Mouse (Mus musculus): ENCODE data around the gene Vps51. TPM values are rescaled to one million over a fixed set of nuclear protein-coding genes. Genes with fewer than 3 reads are reported as not detected.
A peak's percentile ranks its signal among the peaks of the same experiment; 100 is the strongest.
"Not testable (repeated sequence)": the region's sequence is repeated elsewhere in the genome, so short reads cannot be mapped to it uniquely, and the experiment has no call there.

Gene Vps51
- total RNA-seq, 1 experiment = 36.9 TPM

DNA sequence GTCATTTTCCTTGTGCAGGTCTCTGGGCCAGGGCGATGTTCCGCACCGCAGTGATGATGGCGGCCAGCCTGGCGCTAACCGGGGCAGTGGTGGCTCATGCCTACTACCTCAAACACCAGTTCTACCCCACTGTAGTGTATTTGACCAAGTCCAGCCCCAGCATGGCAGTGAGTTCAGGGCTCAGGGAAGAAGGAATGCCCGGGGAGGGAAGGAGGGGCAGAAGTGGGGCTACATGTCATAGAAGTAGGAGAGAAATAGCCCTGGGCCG, 29.2 kb downstream of the Vps51 start:
- no peak for DNase-seq (ENCODE audit: low read depth, low spot score)
- peaks cover 42% of the 10 kb centered on the region for H3K36me3 ChIP-seq (ENCODE audit: control insufficient read depth, insufficient read depth, low read length, poor library complexity, severe bottlenecking)
- no peaks in the 10 kb centered on the region; a peak in 1 of 4 replicates for H3K4me1 ChIP-seq (ENCODE audit: control insufficient read depth in 2 of 2, insufficient read depth in 2 of 2, low read length in 2 of 2, poor library complexity in 1 of 2)
- in situ Hi-C loops (cut with MboI; ENCODE audit: low sequenced_read_pairs in 2 of 2, unreplicated experiment in 2 of 2) = no loop called here
- TF ChIP-seq MAFK (IDR thresholded peaks at IDR 0.05; ENCODE audit: insufficient read depth, low read depth, low read length) = no peak
- no peak for TF ChIP-seq ZNF384 (IDR thresholded peaks at IDR 0.05; ENCODE audit: low read depth, low read length)
- TF ChIP-seq CHD2 (IDR thresholded peaks at IDR 0.05; ENCODE audit: low read depth, low read length) = no peak
- no peaks in the 10 kb centered on the region for H3K9me3 ChIP-seq (ENCODE audit: control insufficient read depth, insufficient read depth, low read depth, low read length)
- H3K9ac ChIP-seq (ENCODE audit: insufficient read depth, low read depth, low read length, poor library complexity, severe bottlenecking) = peak overlapping the region; percentile 91
- no peak overlapping the region for H3K27ac ChIP-seq (ENCODE audit: insufficient read depth, low read depth, low read length, poor library complexity, severe bottlenecking)
- H3K4me3 ChIP-seq (ENCODE audit: insufficient read depth in 1 of 2, low read depth in 1 of 2, low read length in 2 of 2, poor library complexity in 1 of 2, severe bottlenecking in 1 of 2) = peak overlapping the region; percentile 74 to 80

DNA sequence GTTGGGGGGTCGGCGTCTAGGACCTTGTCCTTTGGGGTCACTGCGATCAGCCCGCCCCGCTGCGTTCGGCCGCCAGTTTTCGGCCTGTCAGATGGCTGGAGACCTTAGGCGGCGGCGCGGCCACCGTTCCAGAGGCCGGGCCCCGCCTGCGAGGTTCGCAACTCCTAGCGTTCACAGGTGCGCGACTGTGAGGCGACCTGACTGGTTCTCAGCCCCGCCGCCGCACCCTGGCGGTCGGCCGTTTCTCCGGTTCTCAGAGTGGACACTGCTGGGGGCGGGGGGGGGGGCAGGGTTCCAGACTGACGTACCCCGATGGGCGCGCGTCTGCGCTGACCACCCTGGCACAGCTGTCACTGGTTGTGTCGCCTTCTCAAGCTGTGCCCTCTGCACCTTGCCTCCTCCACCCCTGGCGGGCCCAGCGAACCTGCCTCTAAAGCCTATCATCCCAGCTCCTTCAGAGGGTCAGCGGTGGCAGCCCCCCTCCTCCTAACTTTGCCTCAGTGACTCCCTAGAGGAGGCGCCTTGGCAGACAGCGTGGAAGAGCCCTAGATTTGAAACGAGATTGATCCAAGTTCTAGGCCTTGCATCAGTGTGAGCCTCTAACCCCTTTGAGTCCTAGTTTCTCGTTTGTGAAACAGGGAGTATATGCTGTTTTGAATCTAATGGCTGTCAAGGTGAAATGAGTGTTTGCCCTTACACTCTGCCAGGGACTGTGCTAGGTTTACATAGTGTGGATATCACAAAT, 29.7 kb downstream of the Vps51 start:
- no peaks in the 10 kb centered on the region for H3K9me3 ChIP-seq (ENCODE audit: control insufficient read depth, insufficient read depth, low read depth, low read length)
- H3K27ac ChIP-seq (ENCODE audit: insufficient read depth, low read depth, low read length, poor library complexity, severe bottlenecking) = no peak overlapping the region; the same call in 1 of the 2 replicates
- no peak for TF ChIP-seq ZNF384 (IDR thresholded peaks at IDR 0.05; ENCODE audit: low read depth, low read length)
- no peak for TF ChIP-seq ZC3H11A (IDR thresholded peaks at IDR 0.05; ENCODE audit: borderline replicate concordance, low read depth, low read length)
- no peak for TF ChIP-seq MAFK (IDR thresholded peaks at IDR 0.05; ENCODE audit: insufficient read depth, low read depth, low read length)
- TF ChIP-seq HCFC1 (IDR thresholded peaks at IDR 0.05; ENCODE audit: borderline replicate concordance, insufficient read depth, low read length) = no peak
- TF ChIP-seq CHD2 (IDR thresholded peaks at IDR 0.05; ENCODE audit: low read depth, low read length) = no peak
- in situ Hi-C loops (cut with MboI; ENCODE audit: low sequenced_read_pairs in 2 of 2, unreplicated experiment in 2 of 2) = no loop called here
- H3K4me1 ChIP-seq (ENCODE audit: control insufficient read depth in 2 of 2, insufficient read depth in 2 of 2, low read length in 2 of 2, poor library complexity in 1 of 2) = no peaks in the 10 kb centered on the region; a peak in 1 of 4 replicates
- DNase-seq (ENCODE audit: low read depth, low spot score) = no peak
- peak overlapping the region; percentile 91 for H3K9ac ChIP-seq (ENCODE audit: insufficient read depth, low read depth, low read length, poor library complexity, severe bottlenecking)
- H3K36me3 ChIP-seq (ENCODE audit: control insufficient read depth, insufficient read depth, low read length, poor library complexity, severe bottlenecking) = peaks cover 38% of the 10 kb centered on the region
- peak overlapping the region; percentile 74 to 80 for H3K4me3 ChIP-seq (ENCODE audit: insufficient read depth in 1 of 2, low read depth in 1 of 2, low read length in 2 of 2, poor library complexity in 1 of 2, severe bottlenecking in 1 of 2)

DNA sequence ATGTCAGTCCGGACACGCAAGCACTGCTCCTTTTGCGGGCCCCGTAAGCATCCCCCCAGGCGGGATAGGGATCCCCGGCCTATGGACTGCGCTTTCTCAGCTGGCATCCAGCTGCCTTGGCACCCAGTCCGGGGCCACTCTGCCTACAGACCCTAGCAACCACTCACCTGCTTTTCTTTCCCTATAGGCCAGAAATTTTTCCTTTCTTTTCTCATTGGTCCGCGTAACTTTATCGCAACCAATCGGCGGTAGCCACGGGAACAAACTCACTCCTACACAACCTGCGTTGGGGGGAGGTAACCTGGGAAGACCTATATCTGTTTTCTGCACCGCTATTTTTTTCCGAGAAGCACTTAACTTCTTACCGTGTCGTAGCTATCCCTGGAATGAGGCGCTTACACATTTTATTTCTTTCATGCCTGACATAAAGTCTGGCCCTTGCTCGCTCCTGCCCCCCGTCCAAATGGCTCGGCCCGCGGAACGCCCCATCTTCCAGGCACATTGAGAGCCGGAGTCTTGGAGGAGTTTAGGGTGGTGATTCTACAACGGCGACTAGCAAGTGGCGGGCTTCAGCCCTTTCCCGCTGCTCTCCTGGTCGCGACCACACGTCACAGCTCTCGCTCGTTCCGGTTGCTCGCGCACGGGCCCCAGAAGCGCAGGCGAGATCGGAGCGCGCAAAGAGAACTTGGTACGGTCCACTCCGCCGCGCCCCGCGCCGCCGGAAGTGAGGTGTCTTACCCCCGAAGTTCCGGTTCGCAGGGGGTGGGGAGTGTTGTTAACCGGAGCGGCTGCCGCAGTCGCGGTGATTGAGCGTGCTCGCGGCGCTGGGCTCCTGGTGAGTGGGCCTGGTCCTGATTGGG, 30.5 kb downstream of the Vps51 start, which contains the start of gene Syvn1:
TSS of gene Syvn1 (plus strand) at position 283 of the 860 bp plus-strand sequence.
- Histone ChIP-seq H3K9ac (ENCODE audit: insufficient read depth, low read depth, low read length, poor library complexity, severe bottlenecking) (peak within 1 kb of the TSS; percentile 91), H3K4me3 (ENCODE audit: insufficient read depth in 1 of 2, low read depth in 1 of 2, low read length in 2 of 2, poor library complexity in 1 of 2, severe bottlenecking in 1 of 2) (peak within 1 kb of the TSS; percentile 74 to 80), H3K36me3 (ENCODE audit: control insufficient read depth, insufficient read depth, low read length, poor library complexity, severe bottlenecking) (peaks cover 32% of the 10 kb centered on the region), H3K4me1 (ENCODE audit: control insufficient read depth in 2 of 2, insufficient read depth in 2 of 2, low read length in 2 of 2, poor library complexity in 1 of 2) (no peaks in the 10 kb centered on the region; a peak in 1 of 4 replicates), H3K9me3 (ENCODE audit: control insufficient read depth, insufficient read depth, low read depth, low read length) (no peaks in the 10 kb centered on the region), H3K27ac (ENCODE audit: insufficient read depth, low read depth, low read length, poor library complexity, severe bottlenecking) (peak within 1 kb of the TSS; percentile 81)
- peak; percentile 90 for DNase-seq (ENCODE audit: low read depth, low spot score)
- in situ Hi-C loops (cut with MboI; ENCODE audit: low sequenced_read_pairs in 2 of 2, unreplicated experiment in 2 of 2) = no loop called here
- TF ChIP-seq ZC3H11A (IDR thresholded peaks at IDR 0.05; ENCODE audit: borderline replicate concordance, low read depth, low read length) = no peak
- TF ChIP-seq ZNF384 (IDR thresholded peaks at IDR 0.05; ENCODE audit: low read depth, low read length) = no peak
- TF ChIP-seq CHD2 (IDR thresholded peaks at IDR 0.05; ENCODE audit: low read depth, low read length) = peak; percentile 94

DNA sequence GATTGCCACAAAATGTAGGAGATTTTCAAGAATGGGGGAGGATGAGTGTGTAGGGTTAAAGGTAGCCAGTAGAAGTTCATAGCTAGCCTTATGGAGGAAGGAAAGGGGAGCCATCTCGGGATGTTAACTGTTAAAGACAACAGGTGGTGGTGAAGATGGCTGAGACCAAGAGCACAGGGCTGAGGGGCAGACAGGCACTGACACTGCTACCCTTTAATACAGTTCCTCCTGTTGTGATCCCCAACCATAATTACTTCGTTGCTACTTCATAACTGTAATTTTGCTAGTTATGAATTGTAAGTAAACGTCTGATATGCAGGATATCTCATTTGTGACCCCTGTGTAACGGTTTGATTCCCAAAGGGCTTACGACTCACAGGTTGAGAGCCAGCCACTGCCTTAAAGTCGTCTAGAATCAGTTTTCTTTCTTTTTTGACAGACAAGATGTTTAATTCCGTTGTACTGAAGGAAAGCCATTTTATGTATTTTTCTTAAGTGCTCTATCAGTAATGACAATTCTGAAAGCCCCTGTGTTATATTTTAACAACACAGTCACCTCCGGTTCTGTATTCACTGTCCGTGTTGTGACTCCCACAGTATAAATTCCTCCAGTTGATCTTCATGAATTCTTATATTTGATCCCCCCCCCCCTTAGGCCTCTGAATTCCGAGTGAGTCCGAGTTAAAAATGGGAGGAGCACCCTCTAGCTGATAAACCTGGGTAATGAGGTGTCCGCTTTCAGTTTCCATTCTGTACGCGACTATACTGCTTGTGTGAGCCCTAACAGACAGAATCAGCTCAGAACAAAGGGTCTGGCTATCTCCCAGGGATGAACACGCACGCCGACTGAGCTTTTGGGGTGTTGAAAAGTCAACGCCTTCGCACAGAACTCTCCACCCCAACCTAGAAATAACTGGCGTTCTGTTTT, 31.4 kb downstream of the Vps51 start:
- in situ Hi-C loops (cut with MboI; ENCODE audit: low sequenced_read_pairs in 2 of 2, unreplicated experiment in 2 of 2) = no loop called here
- H3K36me3 ChIP-seq (ENCODE audit: control insufficient read depth, insufficient read depth, low read length, poor library complexity, severe bottlenecking) = peaks cover 23% of the 10 kb centered on the region
- H3K9me3 ChIP-seq (ENCODE audit: control insufficient read depth, insufficient read depth, low read depth, low read length) = no peaks in the 10 kb centered on the region
- H3K9ac ChIP-seq (ENCODE audit: insufficient read depth, low read depth, low read length, poor library complexity, severe bottlenecking) = peak overlapping the region; percentile 80
- no peaks in the 10 kb centered on the region; a peak in 1 of 4 replicates for H3K4me1 ChIP-seq (ENCODE audit: control insufficient read depth in 2 of 2, insufficient read depth in 2 of 2, low read length in 2 of 2, poor library complexity in 1 of 2)
- H3K4me3 ChIP-seq (ENCODE audit: insufficient read depth in 1 of 2, low read depth in 1 of 2, low read length in 2 of 2, poor library complexity in 1 of 2, severe bottlenecking in 1 of 2) = peak overlapping the region; percentile 74 to 80
- H3K27ac ChIP-seq (ENCODE audit: insufficient read depth, low read depth, low read length, poor library complexity, severe bottlenecking) = peak overlapping the region; percentile 71
- DNase-seq (ENCODE audit: low read depth, low spot score) = no peak
- TF ChIP-seq ZNF384 (IDR thresholded peaks at IDR 0.05; ENCODE audit: low read depth, low read length) (no peak), ZC3H11A (IDR thresholded peaks at IDR 0.05; ENCODE audit: borderline replicate concordance, low read depth, low read length) (no peak)

DNA sequence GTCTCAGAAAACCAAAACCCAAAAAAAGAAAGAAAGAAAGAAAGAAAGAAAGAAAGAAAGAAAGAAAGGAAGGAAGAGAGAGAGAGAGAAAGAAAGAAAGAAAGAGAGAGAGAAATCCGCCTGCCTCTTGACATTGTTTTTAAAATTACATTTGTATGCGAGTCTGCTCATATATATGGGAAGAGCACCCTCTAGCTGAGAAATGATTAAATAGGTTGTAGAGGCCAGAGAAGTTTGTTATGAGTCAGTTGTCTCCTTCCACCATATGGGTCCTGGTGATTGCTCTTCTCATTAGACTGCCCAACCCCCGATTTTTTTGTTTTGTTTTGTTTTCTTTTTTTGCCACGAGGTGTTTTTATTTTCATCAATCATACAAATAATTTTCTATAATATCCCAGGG, 32.9 kb downstream of the Vps51 start:
- H3K36me3 ChIP-seq (ENCODE audit: control insufficient read depth, insufficient read depth, low read length, poor library complexity, severe bottlenecking); in situ Hi-C loops (cut with MboI; ENCODE audit: low sequenced_read_pairs in 2 of 2, unreplicated experiment in 2 of 2); H3K4me1 ChIP-seq (ENCODE audit: control insufficient read depth in 2 of 2, insufficient read depth in 2 of 2, low read length in 2 of 2, poor library complexity in 1 of 2); H3K4me3 ChIP-seq (ENCODE audit: insufficient read depth in 1 of 2, low read depth in 1 of 2, low read length in 2 of 2, poor library complexity in 1 of 2, severe bottlenecking in 1 of 2); H3K9ac ChIP-seq (ENCODE audit: insufficient read depth, low read depth, low read length, poor library complexity, severe bottlenecking); DNase-seq (ENCODE audit: low read depth, low spot score); H3K9me3 ChIP-seq (ENCODE audit: control insufficient read depth, insufficient read depth, low read depth, low read length); H3K27ac ChIP-seq (ENCODE audit: insufficient read depth, low read depth, low read length, poor library complexity, severe bottlenecking): not testable (repeated sequence)

All from ES-E14 (cell line).